Mouse (Mus musculus) small intestine, adult 2 months (tissue): ENCODE results near the gene Mmaa. TPM values are rescaled to one million over a fixed set of nuclear protein-coding genes. Genes with fewer than 3 reads are reported as not detected.
A peak's percentile ranks its signal among the peaks of the same experiment; 100 is the strongest.

Experiments
- H3K27ac ChIP-seq: fragments of 200-500 bp; 2 replicates; pipeline ENCODE4 v1.5.1; 2012; ENCODE audit warnings: low read depth, low read length, control low read depth, inconsistent platforms; ENCODE audit not compliant: insufficient read depth
- H3K27me3 ChIP-seq: fragments of 200-500 bp; 2 replicates; pipeline ENCODE4 v1.6.1; 2012; ENCODE audit warnings: mild to moderate bottlenecking, moderate library complexity, low read length, inconsistent platforms; ENCODE audit not compliant: control insufficient read depth, insufficient read depth
- H3K36me3 ChIP-seq: fragments of 200-500 bp; 2 replicates; pipeline ENCODE4 v1.6.1; 2012; ENCODE audit warnings: mild to moderate bottlenecking, low read length, control low read depth, inconsistent platforms; ENCODE audit not compliant: control insufficient read depth, insufficient read depth
- H3K4me1 ChIP-seq: fragments of 200-500 bp; 2 replicates; pipeline ENCODE4 v1.6.1; 2012; ENCODE audit warnings: low read length, inconsistent platforms, mixed read lengths; ENCODE audit not compliant: control insufficient read depth, insufficient read depth, insufficient read length
- H3K4me3 ChIP-seq: fragments of 200-500 bp; 2 replicates; pipeline ENCODE4 v1.5.1; 2012; ENCODE audit warnings: low read depth, mild to moderate bottlenecking, control low read depth, inconsistent platforms, low read length, moderate library complexity
- CTCF ChIP-seq: fragments of 200-500 bp; IDR thresholded peaks from 2 replicates; pipeline ENCODE4 v1.5.1; 2012; ENCODE audit warnings: low read depth, mild to moderate bottlenecking, control low read depth, inconsistent platforms, low read length, moderate library complexity, mixed read lengths; ENCODE audit not compliant: insufficient replicate concordance, insufficient read length; ENCODE audit errors: extremely low read depth
- POLR2A ChIP-seq: fragments of 200-500 bp; IDR thresholded peaks from 2 replicates; pipeline ENCODE4 v1.6.1; 2012; ENCODE audit warnings: low read depth, mild to moderate bottlenecking, control low read depth, inconsistent platforms, low read length, moderate library complexity
- WGBS: fragments of 180-500 bp; shearing (Covaris S2); methylation state at CpG from one replicate; pipeline ENCODE4 v1.1.7; 2018; 5-methylcytosine and 5-hydroxymethylcytosine counted together
- polyA plus RNA-seq: library from polyadenylated mRNA; depleted of rRNA; stranded (reverse); fragments of >200 nt; gene quantifications from 2 replicates; pipeline ENCODE4 v1.2.3, GENCODE M21; 2012

The Mmaa gene
- polyA plus RNA-seq, 1 experiment = 3.5 TPM

DNA sequence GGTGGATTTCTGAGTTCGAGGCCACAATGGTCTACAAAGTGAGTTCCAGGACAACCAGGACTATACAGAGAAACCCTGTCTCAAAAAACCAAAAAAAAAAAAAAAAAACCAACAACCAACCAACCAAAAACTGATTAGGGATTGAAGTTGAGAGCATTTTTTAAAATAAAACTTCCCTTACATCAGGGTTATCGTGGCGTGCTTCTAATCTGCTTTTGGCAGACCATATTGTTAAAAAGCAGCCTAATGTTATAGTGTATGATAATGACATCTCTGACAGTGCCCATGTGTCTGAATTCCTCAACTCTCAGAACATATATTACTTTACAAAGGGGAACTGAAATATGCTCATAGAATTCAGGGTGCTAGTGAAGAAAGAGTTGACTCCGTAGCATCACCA lies 6.5 kb downstream of the Mmaa start:
- TF ChIP-seq CTCF (no peak), POLR2A (no peak)
- H3K36me3 ChIP-seq = peaks cover 4% of the 10 kb centered on the region
- peaks cover 6% of the 10 kb centered on the region; the same call in 1 of the 2 replicates for H3K4me1 ChIP-seq
- H3K27me3 ChIP-seq = no peaks in the 10 kb centered on the region
- H3K27ac ChIP-seq = no peak overlapping the region
- no peak overlapping the region for H3K4me3 ChIP-seq
- WGBS = 92% methylated on average over 4 of the region's 4 CpGs

DNA sequence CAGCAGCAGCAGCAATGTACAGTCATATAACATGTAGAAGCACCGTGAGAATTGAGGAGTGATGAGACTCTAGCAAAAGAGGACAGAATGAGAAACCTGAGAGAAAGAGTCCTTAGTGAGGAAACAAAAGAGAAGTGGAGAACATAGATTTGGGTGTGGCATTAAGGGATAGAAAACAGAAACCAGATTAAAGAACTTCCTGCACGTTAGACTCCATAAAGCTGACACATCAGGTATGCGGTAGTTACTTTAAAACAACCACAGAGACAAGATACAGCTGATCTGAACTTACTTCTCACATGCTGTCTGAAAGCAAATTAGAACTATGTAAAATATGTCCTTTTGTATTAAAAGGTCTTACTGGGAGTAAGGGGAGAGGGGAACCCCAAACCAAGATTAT lies 8.3 kb downstream of the Mmaa start:
- no peak overlapping the region for H3K4me3 ChIP-seq
- no peak overlapping the region for H3K27ac ChIP-seq
- H3K4me1 ChIP-seq = peaks cover 6% of the 10 kb centered on the region; the same call in 1 of the 2 replicates
- WGBS = 48% methylated on average over 3 of the region's 3 CpGs
- no peaks in the 10 kb centered on the region for H3K27me3 ChIP-seq
- H3K36me3 ChIP-seq = peaks cover 5% of the 10 kb centered on the region
- TF ChIP-seq CTCF (no peak), POLR2A (no peak)

DNA sequence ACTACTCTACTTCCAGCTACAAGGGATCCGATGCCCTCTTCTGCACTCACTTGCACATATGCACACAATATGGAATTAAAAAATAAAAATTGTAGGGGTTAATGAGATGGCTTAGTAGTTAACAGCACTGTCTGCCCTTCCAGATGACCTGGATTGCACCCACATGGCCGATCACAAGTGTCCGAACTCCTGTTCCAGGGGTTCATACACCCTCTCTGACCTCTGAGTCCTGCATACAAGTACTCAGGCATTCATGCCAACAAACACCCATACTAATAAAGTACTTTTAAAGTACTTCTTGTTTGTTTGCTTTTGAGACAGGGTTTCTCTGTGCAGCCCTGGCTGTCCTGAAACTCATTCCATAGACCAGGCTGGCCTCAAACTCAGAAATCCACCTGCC lies 10.1 kb downstream of the Mmaa start:
- Histone ChIP-seq H3K27ac (no peak overlapping the region), H3K4me1 (peaks cover 6% of the 10 kb centered on the region; the same call in 1 of the 2 replicates), H3K4me3 (no peak overlapping the region), H3K36me3 (peaks cover 13% of the 10 kb centered on the region), H3K27me3 (no peaks in the 10 kb centered on the region)
- WGBS = 93% methylated on average over 3 of the region's 3 CpGs
- TF ChIP-seq POLR2A = no peak
- TF ChIP-seq CTCF = no peak

DNA sequence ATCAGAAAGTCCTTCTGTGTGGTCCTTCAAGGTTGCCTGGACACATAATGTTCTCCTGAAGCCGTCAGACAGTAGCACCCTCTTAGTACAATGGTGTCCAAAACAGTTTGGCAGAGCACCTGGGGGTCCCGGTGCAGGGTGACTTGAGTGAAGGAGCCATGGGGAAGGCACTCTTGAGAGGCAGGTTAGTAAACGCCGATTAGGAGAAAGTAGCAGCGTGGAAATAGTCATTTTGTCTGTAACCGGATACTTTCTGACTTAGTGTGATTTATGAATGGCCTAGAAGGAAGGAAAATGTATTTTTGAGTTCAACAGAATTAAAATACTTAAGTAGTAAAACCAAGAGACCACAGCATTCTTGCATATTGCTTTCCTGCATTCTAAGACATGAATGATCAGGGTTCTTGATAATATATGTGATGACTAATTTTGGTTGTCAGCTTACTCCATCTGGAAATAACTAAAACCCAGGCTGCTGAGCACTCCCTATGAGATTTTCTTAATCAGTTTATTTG lies 13.3 kb downstream of the Mmaa start:
- 84% methylated on average over 6 of the region's 6 CpGs for WGBS
- Histone ChIP-seq H3K27ac (no peak overlapping the region), H3K4me3 (no peak overlapping the region), H3K27me3 (no peaks in the 10 kb centered on the region), H3K36me3 (peaks cover 17% of the 10 kb centered on the region), H3K4me1 (peaks cover 3% of the 10 kb centered on the region; the same call in 1 of the 2 replicates)
- TF ChIP-seq CTCF = no peak

DNA sequence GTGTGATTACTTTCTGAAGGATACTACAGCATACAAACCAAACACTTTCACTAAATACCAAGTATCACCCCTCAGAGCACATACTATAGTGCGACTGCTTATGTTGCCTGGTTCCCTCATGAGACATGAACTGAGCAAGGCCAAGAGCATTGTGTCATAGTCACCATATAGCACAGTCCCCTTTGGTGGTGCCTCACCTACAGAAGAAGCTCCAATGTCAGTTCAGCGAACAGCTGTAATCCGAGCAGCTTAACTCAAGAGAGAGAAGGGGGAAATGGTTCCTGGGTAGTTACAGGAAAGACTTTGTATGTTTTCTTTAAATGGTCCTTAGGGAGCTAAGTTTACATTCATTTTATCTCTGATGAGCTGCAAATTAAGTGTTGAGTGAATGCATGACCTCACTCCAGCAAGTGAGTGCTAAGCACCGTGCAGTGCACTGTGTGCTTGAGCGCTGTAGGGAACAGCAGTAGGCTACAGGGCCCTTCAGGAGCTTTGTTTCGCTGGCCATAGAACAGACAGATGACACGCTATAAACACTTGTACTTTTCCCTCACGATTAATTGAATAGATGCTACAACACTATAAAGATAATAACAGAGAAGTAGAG lies 17.4 kb downstream of the Mmaa start:
- H3K4me1 ChIP-seq = peaks cover 16% of the 10 kb centered on the region; the same call in 1 of the 2 replicates

DNA sequence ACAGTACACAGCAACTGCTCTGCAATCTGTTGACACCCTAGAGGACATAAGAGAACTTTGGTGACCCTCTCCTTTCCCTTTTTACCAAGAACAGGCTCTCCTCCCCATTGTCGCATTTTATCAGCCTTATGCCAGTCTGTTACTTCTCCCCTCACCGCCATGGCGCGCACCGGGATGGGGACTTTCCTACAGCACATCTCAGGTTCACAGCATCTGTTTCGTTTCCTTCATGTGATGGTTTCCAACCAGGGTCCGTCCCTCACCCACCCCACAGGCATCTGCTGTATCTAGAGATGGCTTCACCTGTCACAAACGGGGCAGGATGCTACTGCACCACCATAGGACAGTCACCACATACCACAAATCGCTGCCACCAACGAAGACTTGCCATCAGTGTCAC lies 19.8 kb downstream of the Mmaa start:
- Histone ChIP-seq H3K27ac (no peak overlapping the region), H3K4me1 (peaks cover 16% of the 10 kb centered on the region; the same call in 1 of the 2 replicates), H3K36me3 (peaks cover 27% of the 10 kb centered on the region), H3K4me3 (no peak overlapping the region), H3K27me3 (no peaks in the 10 kb centered on the region)
- TF ChIP-seq CTCF = no peak
- 95% methylated on average over 10 of the region's 10 CpGs for WGBS

More for the DNA sequence above, 17.4 kb downstream of the Mmaa start:
- Histone ChIP-seq H3K36me3 (peaks cover 25% of the 10 kb centered on the region), H3K27ac (peak overlapping the region; percentile 17; the same call in 1 of the 2 replicates), H3K4me3 (no peak overlapping the region), H3K27me3 (no peaks in the 10 kb centered on the region)
- 72% methylated on average over 8 of the region's 8 CpGs for WGBS
- TF ChIP-seq POLR2A = no peak
- no peak for TF ChIP-seq CTCF

DNA sequence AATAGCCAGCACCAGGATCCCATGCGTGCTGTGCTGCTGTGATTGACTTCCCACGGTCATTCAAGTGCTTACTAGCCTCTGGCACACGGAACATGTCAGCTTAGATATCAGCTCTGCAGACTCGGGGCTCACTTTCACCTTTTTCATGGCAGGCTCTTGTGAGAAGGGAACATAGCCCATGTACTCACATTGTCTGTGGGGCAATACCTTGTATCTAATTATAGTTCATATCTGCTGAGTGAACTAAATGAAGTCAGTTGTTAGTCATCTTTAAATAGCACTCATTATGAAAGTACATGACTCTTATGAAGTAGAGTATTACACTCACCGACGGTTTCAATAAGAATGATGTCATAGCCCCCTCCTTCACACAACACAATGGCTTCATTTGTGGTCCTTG lies 21.0 kb downstream of the Mmaa start:
- Histone ChIP-seq H3K27ac (0 out of 2 replicates have a peak overlapping the region, but pooled peaks have one; percentile 29), H3K4me1 (peaks cover 20% of the 10 kb centered on the region; the same call in 1 of the 2 replicates), H3K36me3 (peaks cover 23% of the 10 kb centered on the region), H3K27me3 (no peaks in the 10 kb centered on the region), H3K4me3 (no peak overlapping the region)
- TF ChIP-seq POLR2A (no peak), CTCF (no peak)
- 80% methylated on average over 6 of the region's 6 CpGs for WGBS

DNA sequence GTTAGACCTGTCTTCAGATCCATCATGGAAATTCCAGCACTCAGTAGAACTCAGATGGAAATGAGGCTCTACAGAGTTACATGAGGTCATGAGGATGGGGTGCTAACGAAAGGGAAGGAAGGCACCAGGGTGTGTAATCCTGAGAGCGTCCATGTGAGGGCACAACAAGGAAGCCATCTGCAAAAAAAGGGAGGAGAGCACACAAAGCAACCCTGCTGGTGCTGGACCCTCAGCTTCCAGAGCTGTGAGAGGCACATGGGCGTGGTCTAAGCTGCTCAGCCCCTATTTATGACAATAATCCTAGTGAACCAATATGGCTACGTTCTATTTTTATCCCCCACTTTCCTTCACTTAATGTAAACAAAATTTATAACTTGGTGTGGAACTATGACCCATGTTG lies 22.1 kb downstream of the Mmaa start:
- WGBS = 66% methylated on average over 4 of the region's 4 CpGs
- H3K27ac ChIP-seq = no peak overlapping the region
- H3K36me3 ChIP-seq = peaks cover 29% of the 10 kb centered on the region
- TF ChIP-seq POLR2A (no peak), CTCF (no peak)
- no peak overlapping the region for H3K4me3 ChIP-seq
- H3K4me1 ChIP-seq = peaks cover 21% of the 10 kb centered on the region; the same call in 1 of the 2 replicates
- no peaks in the 10 kb centered on the region for H3K27me3 ChIP-seq
